Mouse (Mus musculus): Measurements from ENCODE around the gene Hmcn2.

Gene Hmcn2

DNA sequence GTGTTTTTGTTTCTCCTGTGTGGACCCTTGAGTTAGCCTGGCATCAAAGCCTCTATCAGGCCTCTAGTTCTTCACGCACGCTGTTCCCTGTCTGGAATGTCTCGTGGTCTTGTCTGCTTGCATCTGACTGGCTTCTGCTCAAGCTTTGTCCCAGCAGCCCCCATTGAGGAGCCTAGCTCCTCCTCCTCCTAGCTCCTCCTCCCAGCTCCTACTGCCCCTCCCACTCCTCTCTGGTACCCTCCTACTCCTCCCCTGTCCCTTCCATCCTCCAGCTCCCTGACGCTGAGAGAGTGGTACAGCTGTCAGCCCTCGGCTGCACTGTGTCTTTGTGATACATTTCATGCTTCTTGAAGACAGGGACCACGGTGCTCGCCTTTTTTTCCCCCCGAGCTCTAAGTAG, 104.4 kb downstream of the Hmcn2 start:
- DNase-seq (ENCODE audit: low spot score): no peak

DNA sequence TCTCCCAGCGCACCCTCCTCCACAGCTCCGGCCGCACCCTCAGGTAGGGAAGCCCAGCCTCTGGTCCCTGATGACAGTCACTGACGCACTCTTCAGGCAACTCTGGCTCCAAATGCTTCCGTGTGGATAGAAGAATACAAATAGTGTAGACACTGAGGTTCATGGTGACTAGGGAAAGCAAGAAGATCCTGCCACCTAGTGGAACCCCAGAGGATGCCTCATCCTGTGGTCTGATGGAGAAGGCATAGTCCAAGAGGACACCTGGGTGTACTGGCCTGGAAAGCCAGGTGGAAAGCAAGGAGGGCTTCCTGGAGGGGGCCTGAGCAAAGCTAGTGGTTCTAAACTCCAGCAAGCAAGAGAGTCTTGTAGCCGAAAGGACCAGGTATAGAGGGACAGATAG, 106.7 kb downstream of the Hmcn2 start:
- DNase-seq (ENCODE audit: low spot score): no peak

DNA sequence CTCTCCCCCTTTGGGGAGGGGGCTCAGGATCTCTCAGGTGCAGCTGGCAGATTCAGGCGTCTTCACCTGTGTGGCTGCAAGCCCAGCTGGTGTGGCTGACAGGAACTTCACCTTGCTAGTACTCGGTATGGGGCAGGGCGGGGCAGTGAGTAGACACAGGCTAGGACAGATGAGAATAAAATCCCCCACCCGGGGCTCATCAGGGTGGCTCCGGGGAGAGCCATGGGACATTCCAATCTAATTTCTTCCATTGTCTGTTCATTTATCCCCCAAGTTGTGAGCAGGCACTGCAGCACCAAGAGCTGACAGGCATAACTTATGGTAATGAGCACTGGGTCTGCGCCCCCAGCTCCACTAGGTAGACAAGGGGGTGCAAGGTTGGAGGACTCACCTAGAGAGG, 108.4 kb downstream of the Hmcn2 start:
- no peak for DNase-seq (ENCODE audit: low spot score)

DNA sequence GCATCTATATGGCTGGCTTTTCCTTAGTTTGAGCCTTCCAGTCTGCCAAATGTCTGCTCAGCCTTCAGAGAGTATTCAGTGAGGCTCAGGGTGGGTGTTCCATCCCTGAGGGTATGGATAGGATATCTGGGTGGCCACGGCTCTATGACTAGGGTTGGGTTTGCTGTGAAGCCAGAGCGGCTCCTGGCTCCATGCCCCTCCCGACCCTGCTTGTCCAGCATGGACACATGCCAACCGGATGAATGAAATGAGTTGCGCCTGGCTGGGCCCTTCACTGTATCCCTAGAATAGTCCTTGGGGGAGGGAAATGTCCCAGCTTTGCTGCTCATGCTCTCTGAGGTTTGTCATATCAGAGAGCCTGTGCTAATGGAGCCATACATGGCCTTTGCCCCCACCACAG, 117.3 kb downstream of the Hmcn2 start:
- no peak for DNase-seq (ENCODE audit: low spot score)

DNA sequence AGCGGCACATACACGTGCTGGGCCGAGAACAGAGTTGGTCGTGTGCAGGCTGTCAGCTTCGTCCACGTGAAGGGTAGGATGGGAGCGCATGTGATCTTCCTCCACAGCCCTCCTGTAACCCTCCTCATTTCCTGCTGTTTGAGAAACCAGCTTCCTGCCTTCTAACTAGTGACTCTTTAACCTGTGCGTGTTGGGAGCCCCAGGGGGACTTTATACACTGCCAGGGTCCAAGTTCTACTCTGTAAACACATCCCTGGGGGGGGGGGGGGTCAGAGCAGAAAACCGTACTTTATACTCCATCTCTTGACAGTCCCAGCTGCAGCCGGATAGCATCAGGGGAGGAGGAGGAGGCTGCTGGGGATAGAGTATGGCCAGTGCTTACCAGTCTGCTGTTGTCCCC, 120.5 kb downstream of the Hmcn2 start:
- DNase-seq (ENCODE audit: low spot score): no peak

DNA sequence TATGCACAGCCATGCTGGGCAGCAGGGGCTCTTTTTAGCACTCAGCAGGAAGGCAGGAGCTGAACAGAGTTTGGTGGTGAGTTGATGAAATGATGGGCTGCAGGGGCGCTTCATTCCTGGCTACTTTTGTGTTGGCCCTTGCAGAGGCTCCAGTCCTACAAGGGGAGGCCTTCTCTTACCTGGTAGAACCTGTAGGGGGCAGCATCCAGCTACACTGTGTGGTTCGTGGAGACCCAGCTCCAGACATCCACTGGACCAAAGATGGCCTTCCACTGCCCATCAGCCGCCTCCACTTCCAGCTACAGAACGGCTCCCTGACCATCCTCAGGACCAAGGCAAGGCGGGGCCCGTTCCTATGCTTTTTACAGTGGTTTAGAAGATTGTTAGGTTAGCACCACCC, 121.4 kb downstream of the Hmcn2 start:
- no peak for DNase-seq (ENCODE audit: low spot score)

DNA sequence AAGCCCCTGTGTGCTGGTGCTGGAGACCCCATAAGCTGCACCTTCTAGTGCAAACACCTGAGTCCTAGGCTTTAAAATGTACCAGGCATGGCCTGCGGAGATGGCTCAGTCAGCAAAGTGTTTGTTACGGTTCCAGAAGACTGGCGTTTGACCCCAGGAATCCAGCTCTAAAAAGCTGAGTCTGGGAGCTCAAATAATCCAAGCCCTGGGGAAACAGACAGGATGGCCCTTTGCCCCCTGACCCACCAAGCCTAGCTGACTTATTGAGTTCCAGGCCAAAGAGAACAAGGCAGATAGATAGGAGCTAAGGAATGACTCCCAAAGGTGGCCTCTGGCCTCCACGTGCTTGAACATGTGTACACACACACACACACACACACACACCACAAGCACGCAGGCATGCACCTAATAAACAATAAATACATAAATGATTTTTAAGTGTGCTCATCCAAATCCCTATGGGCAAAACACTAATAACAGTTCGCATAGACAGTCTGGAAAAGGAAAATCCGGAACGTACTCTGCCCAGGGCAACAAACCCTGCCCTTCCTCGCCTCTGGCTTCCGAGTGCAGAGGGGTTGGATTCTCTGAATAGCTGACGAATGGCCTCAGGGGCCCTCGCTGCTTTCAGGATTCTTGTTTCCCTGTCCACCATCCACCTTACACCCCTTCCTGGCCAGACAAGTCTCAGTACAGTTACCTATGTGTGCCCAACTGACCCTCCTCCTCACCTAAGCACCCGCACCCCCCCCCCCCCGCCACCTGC, 123.4 kb downstream of the Hmcn2 start:
- no peak for DNase-seq (ENCODE audit: low spot score)

DNA sequence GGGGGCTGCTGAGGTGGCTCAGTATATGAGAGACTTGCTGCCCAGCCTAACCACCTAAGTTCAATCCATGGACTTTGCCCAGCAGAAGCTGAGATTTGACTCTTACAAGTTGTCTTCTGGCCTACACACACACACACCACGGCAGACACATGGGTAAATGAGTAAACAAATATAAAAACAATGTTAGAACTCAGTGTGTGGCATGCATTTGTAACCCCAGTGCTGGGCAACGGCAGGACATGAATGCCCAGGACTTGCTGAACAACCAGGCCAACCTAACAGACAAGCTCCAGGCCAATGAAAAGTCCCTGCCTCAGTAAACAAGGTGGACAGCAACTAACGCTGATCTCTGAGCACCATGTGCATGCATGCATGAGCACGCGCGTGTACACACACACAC, 125.4 kb downstream of the Hmcn2 start:
- no peak for DNase-seq (ENCODE audit: low spot score)

DNA sequence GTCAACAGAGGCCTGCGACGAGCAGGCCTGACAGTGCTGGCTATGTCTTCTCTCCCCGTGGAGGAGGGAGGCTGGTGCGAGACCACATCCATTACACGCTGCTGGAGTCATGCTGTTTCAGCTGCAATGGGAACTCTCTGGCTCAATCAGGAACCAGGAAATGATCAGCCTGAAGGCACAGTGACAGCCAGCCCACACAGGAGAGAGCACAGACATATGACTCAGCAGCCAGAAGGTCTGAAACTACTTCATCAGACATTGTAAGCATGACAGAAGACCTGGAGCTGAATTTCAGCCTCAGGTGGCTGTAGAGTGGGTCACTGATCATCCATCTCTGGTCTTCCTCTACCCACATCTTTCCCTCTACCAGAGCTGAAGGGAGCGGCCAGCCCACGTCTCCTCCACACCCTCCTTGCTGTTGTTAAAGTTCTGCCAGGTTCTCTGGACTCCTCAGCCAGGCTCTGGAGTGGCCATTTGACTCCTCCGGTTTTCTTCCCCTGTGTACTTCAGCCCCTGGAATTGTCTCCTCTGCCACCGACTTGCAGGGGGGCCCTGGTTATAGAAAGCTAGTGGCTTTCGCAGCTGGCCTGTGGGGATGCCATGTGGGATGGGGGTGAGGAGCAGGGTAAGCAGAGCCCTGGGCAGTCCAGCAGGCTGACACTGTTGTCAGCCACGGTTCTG, 128.4 kb downstream of the Hmcn2 start:
- DNase-seq (ENCODE audit: low spot score): no peak

DNA sequence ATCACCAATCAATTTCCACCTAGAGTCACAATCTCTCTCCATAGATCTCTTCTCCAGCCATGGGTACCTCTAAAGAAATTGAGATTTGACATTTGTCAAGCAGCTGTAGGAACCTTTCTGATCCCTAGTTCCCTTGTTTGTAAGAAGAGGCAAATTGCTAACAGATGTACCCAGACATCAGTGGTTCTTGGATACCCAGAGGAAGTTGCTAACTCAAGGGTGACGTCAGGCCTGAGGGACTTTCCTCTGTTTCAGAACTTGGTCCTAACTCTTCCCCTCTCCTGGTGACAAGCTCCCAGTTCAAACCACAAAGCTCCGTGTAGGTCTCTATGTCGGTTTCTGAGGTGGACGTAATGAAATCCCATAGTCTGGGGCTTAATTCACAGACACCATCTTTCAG, 131.8 kb downstream of the Hmcn2 start:
- no peak for DNase-seq (ENCODE audit: low spot score)

DNA sequence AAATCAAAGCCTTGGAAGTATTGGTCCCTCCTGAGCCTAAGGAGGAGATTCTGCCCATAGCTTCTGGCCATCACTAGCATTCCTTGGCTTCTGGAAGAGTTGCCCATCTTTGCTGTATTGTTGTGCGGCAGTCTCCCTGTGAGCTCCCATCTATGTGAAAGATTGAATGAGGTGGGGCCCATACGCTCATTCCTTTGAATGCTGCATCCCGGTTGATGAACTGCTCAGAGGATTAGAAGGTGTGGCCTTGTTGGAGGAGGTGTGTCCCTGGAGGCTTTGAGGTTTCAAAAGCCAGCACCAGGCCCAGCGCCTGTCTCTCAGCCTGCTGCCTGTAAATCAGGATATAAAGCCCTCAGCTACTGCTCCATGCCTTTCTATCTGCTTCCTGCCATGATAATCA, 132.2 kb downstream of the Hmcn2 start:
- no peak for DNase-seq (ENCODE audit: low spot score)

DNA sequence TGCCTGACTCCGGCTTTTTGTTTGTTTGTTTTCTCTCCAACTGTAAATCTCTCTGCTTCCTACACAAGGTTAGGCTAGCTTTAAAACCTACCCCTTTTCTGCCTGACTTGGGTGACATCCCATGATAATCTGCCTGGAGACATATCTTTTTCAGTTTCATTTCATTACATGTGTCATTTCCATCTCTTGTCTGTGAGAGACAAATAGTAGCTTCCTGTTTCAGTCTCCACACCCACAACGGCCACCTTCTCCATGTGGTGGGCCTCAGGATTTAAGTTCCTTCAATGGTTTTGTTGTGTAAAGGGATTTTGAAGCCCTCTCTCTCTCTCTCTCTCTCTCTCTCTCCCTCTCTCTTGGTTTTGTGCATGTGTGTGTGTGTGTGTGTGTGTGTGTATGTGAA, 133.3 kb downstream of the Hmcn2 start:
- no peak for DNase-seq (ENCODE audit: low spot score)

DNA sequence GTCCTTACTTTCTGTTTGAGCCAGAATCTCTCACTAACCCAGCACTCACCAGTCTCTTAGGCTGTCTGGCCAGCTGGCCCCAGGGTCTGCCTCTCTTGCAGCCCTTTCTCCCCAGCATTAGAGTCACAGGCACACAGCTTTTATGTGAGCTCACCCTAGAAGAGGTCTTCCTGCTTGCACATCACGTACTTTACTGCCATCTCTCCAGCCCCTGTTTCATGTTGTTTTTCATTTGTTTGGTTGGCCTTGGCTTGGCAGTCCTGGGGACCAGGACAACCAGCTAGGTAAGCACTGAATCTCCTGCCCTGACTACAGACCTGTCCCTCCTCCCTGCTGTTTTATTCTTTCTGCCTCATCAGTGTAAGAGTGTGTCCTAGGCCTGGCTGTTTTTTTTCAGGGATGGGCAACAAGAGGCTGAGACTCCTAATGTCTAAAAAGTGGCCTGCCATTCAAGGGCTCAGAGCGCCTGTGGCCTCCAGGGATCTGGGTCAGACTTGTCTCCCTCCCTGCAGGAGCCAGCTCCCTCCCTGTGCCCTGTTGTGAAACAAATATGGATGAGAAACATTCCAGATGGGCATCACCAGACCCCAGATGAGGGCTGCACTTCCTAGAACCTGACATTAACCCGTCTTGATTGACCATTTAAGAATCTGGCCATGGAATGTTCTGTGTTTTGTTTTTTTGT, 134.7 kb downstream of the Hmcn2 start:
- DNase-seq (ENCODE audit: low spot score): no peak

DNA sequence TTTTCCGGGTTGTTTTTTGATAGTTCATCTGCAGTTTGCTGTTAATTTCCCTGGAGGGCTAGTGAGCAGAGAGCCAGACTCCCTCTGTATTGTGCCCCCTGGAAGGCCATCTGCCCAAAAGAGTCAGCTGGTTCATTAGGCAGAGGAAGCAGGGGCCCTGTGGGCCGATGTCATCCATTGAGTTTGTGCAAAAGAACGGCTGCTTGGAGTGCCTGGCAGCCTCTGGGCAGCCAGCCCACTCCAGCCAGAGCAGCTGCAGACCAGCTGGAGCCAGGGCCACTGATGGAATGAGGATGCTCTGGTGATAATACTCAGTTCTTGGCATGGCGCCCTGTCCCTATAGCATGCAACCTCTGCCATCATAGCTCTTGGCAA, 135.2 kb downstream of the Hmcn2 start:
- no peak for DNase-seq (ENCODE audit: low spot score)

DNA sequence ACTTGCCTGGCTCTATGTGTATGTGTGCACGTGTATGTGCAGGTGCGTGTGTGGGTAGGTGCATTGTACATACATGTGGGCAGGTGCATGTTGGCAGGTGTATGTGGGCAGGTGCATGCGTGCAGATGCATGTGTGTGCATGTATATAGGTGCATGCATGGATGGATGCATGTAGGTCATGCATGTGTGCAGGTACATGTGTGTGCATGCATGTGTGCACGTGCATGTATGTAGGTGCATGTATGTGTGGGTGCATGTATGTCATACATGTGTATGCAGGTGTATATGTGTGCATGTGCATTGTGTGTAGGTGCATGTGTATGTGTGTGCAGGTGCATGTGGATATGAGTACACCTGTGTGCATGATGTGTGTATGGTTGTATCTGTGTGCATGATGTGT, 135.7 kb downstream of the Hmcn2 start:
- no peak for DNase-seq (ENCODE audit: low spot score)

DNA sequence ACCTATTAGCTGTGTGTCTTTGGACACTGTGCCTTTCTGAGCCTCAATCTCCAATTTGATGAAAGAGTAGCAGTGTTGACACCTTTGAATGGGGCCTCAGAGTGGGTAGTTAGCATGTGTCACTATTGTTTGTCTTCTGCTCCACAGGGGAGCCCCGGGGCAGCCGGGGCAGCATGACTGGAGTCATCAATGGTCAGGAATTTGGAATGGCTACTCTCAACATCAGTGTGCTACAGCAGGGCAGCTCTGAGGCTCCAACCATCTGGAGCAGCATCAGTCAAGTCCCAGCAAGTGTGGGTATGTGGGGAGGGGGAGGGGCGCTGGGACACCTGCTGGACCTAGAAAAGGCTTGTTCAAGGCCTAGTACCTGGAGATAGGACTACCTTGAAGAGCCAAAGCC, 136.4 kb downstream of the Hmcn2 start:
- DNase-seq (ENCODE audit: low spot score): no peak

DNA sequence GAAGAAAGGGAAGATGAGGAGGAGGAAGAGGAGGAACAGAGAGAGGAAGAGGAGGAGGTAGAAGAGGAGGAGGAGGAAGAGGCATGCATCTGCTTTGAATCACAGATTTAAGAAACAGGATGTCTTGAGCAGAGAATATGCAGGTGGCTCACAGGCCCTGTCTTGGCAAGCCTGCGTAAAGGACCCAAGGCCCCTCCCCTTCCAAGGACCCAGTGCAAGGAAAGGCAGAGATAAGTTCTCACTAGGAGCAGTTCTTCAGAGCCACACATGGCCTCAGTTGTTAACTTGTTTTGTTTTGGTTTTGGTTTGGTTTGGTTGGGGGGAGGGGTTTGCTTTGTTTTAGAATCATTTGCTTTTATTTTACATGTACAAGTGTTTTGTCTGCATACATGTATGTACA, 137.3 kb downstream of the Hmcn2 start:
- DNase-seq (ENCODE audit: low spot score): no peak

DNA sequence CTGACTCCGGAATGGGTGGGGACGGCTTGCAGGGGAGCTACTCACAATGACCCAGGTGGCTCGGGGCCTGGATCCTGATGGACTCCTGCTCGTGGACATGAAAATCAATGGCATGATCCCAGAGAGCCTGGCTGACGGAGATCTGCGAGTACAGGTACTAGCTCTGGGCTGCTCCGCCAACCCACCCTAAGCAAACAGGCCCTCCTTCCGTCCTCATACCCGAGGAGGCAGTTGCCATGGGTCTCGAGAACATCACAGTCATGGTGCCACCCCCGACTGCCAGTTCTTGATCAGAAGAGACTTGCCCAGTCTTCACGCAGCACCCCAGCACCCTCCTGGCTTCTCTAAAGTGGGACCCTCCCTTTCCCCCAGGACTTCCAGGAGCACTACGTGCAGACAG, 138.8 kb downstream of the Hmcn2 start:
- no peak for DNase-seq (ENCODE audit: low spot score)

DNA sequence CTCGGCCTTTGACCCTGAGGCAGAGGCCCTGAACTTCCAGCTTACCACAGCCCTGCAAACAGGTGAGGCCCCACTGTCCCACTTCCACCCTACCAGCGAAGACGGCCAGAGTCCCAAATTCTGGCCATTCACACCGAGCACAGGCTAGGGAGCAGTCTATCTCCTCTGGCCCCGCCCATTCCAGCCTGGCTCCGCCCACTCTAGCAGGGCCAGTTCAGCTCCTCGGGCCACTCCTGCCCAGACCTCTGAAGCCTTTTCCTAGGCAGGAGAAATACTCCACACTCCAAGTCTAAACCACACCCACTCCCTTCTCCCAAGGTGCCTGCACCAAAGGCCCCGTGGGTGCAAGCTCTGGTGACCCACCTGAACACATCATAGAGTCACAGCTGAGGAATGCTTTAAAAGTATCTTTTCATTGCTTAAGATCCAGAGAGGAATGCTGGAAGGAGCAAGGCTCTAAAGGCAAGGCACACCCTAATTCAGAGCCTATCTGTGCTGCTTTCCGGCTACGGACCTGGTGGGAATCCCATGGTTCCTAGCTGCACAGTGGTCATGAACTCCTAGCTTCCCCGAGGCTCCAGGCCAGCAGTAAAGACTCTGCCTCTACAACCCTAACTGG, 139.5 kb downstream of the Hmcn2 start:
- DNase-seq (ENCODE audit: low spot score): no peak

DNA sequence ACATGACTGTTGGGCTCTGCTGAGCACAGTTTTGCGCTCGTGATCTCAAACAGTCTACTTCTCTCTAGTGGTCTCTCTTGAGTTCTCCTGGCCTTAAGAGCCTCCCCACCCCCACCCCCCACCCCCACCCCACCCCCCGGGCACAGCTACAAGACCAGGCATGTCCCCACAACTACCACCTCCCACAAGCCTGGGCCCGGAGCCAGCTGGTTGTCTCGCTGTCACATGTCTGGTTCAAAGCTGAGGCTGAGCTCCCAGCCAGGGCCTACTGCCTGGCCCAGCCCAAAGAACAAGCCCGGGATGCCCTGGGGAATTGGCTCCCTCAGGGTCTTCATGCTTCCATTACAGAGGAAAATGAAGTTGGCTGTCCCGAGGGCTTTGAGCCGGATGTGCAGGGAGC, 140.1 kb downstream of the Hmcn2 start:
- DNase-seq (ENCODE audit: low spot score): no peak

DNA sequence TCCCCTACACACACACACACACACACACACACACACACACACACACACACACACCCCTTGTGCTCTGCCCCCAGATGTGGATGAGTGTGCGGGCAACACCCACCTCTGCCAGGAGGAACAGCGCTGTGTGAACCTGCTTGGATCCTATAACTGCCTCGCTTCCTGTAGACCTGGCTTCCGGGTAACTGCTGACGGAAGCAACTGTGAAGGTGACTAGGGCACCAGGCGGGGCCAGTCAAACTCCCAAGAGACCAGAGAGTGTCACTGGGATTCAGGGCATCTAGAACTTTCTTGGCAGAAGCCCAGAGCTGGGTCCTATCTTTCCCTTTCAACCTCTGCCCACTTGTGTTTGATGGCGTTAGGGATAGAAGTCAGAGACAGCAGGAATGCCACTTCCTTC, 141.2 kb downstream of the Hmcn2 start:
- no peak for DNase-seq (ENCODE audit: low spot score)

DNA sequence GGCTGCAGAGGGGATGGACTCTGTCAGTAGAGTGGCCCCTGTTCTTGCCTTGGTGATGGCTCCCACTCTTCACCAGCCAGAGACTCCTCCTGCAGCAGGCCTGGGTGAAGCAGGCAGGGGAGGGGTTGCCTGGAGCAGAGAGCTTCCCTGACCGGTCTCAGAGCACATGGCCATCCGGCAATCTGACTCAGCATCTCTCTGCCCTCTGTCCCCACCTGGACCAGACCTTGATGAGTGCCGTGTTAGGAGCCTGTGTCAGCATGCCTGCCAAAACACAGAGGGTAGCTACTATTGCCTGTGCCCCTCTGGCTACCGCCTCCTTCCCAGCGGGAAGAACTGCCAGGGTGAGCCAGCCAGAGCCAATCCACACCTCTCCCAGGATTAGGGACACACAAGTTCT, 144.2 kb downstream of the Hmcn2 start:
- DNase-seq (ENCODE audit: low spot score): no peak

Data from urinary bladder, postnatal 10 days (tissue).